20 mouse cellular contexts compared by ENCODE assay signal in genomic region chr5:114286872-114287571, GRCm38 (mm10). TPM values are rescaled to one million over a fixed set of nuclear protein-coding genes. Genes with fewer than 3 reads are reported as not detected.
"Had no signal": no experiment of that assay in that cellular context is flagged by ENCODE, and none has a peak within 500 bp of the region (broad histone marks: within the 10 kb centered on the region; RNA-seq: fewer than 3 reads in every experiment).

No protein-coding gene starts in this region.

- ATAC-seq: midbrain, embryonic 16.5 days had no signal

- H3K9me3 ChIP-seq: midbrain, embryonic 10.5 days; midbrain, embryonic 12.5 days; neural tube, embryonic 13.5 days; neural tube, embryonic 15.5 days; stomach, embryonic 15.5 days had no signal

- H3K9ac ChIP-seq: lung, embryonic 14.5 days; midbrain, embryonic 12.5 days; neural tube, embryonic 13.5 days; neural tube, embryonic 15.5 days; stomach, embryonic 15.5 days had no signal

- H3K4me2 ChIP-seq: lung, embryonic 14.5 days; midbrain, embryonic 12.5 days; neural tube, embryonic 13.5 days; neural tube, embryonic 15.5 days; stomach, embryonic 15.5 days had no signal

- DNase-seq: lung, adult 18-20 months; lung, embryonic 14.5 days; lung, postnatal 10 days; lung, postnatal 4 days; midbrain, embryonic 14.5 days; retina, postnatal 1 day; right cerebral cortex, adult 18-20 months; thymus, adult 18-20 months; thymus, postnatal 14 days; thymus, postnatal 36 days had no signal

- H3K27ac ChIP-seq: midbrain, embryonic 10.5 days; midbrain, embryonic 12.5 days; neural tube, embryonic 13.5 days; neural tube, embryonic 15.5 days; stomach, embryonic 15.5 days had no signal

- H3K4me1 ChIP-seq: stomach, embryonic 15.5 days had no signal

- H3K36me3 ChIP-seq: midbrain, embryonic 10.5 days; midbrain, embryonic 12.5 days; neural tube, embryonic 13.5 days; neural tube, embryonic 15.5 days; stomach, embryonic 15.5 days had no signal

- H3K4me3 ChIP-seq: midbrain, embryonic 10.5 days; midbrain, embryonic 12.5 days; myocyte; neural tube, embryonic 13.5 days; neural tube, embryonic 15.5 days; stomach, embryonic 15.5 days had no signal

RNA-seq across cellular contexts. Expression of gene Foxn4, which starts 13.4 kb away (rescaled TPM):
- total RNA-seq: megakaryocyte, adult 5-6 weeks; megakaryocyte-erythroid progenitor cell, adult 5-6 weeks had no signal
- polyA plus RNA-seq: neural tube, embryonic 15.5 days; spleen, adult 2 months; stomach, embryonic 15.5 days had no signal
